ENCODE assay signal across 21 mouse cellular contexts in the genomic region with DNA sequence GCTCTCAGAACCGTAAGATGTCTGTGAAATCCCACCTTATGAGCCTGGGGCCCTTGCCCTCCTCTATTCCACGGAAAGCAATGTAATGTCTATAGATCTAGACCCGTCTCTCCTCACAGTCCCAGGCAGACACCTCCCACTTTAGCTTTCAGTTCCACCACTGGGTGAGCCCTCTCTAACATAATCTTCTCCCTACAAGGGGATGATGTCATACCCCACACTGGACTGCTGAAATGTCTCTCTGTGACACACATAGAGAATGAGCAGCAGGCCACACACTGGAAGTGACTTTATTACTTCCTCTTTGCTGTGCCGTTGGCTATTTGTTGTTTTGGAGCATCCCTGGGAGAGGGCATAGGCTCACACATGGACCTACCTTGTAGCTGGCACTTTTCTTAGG.
DNase-seq lines count a peak whose midpoint lies in the region; ATAC-seq lines count a peak whose summit lies in the region.
"Had no signal": no experiment of that assay in that cellular context is flagged by ENCODE, and none has a peak within 500 bp of the region (broad histone marks: within the 10 kb centered on the region; RNA-seq: fewer than 3 reads in every experiment).

No protein-coding gene starts in this region.

- ATAC-seq in heart, embryonic 11.5 days (replicated peaks; ENCODE audit: insufficient number of reproducible peaks, low FRiP score, low TSS enrichment): peak; percentile 55
- ATAC-seq in hematopoietic stem cell, adult 5-6 weeks (replicated peaks in 1 of 2; ENCODE audit: insufficient read depth in 1 of 2, low FRiP score in 2 of 2, low TSS enrichment in 1 of 2, low read depth in 1 of 2, poor library complexity in 2 of 2, severe bottlenecking in 2 of 2): peak; percentile 52 to 74; a peak in 3 of 4 replicates
- ATAC-seq: midbrain, embryonic 15.5 days had no signal

- WGBS in heart, embryonic 11.5 days (ENCODE audit: insufficient replicate concordance): 43% methylated on average over 4 of the region's 4 CpGs
- WGBS in heart, embryonic 10.5 days: 51% methylated on average over 4 of the region's 4 CpGs

- no peaks in the 10 kb centered on the region for H3K9me3 ChIP-seq in heart, embryonic 11.5 days (replicated peaks; ENCODE audit: control insufficient read depth, low read length)
- no peaks in the 10 kb centered on the region for H3K9me3 ChIP-seq in heart, embryonic 10.5 days
- H3K9me3 ChIP-seq: embryonic facial prominence, embryonic 12.5 days; G1E; hindbrain, embryonic 12.5 days; limb, embryonic 13.5 days; midbrain, embryonic 15.5 days; neural tube, embryonic 12.5 days had no signal

- no peak overlapping the region for H3K4me2 ChIP-seq in heart, embryonic 11.5 days
- H3K4me2 ChIP-seq: embryonic facial prominence, embryonic 12.5 days; hindbrain, embryonic 12.5 days; limb, embryonic 13.5 days; midbrain, embryonic 15.5 days; neural tube, embryonic 12.5 days had no signal

- H3K36me3 ChIP-seq in heart, embryonic 11.5 days (ENCODE audit: control insufficient read depth, insufficient read depth, low read length): no peaks in the 10 kb centered on the region
- H3K36me3 ChIP-seq in heart, embryonic 10.5 days: no peaks in the 10 kb centered on the region
- H3K36me3 ChIP-seq: embryonic facial prominence, embryonic 12.5 days; G1E; hindbrain, embryonic 12.5 days; limb, embryonic 13.5 days; midbrain, embryonic 15.5 days; neural tube, embryonic 12.5 days had no signal

- no peak overlapping the region for H3K9ac ChIP-seq in heart, embryonic 11.5 days (ENCODE audit: low read depth, low read length)
- H3K9ac ChIP-seq: embryonic facial prominence, embryonic 12.5 days; hindbrain, embryonic 12.5 days; limb, embryonic 13.5 days; midbrain, embryonic 15.5 days; neural tube, embryonic 12.5 days had no signal

- DNase-seq in heart, embryonic 10.5 days (ENCODE audit: low spot score): no peak
- DNase-seq in heart, postnatal 10 days: peak; percentile 24 to 27
- no peak for DNase-seq in heart, adult 9 months (ENCODE audit: low spot score in 2 of 2)
- peak; percentile 22 for DNase-seq in 416B (ENCODE audit: low read depth)
- no peak for DNase-seq in cerebellum, postnatal 36 days
- no peak for DNase-seq in gastrocnemius, adult 8-10 months (ENCODE audit: low spot score in 2 of 2)
- DNase-seq: adrenal gland, adult 2 months; cerebellum, adult 11-12 months; cerebellum, postnatal 10 days; kidney, adult 11 months; kidney, postnatal 4 days; lung, postnatal 14 days; right cerebral cortex, postnatal 14 days had no signal

- no peak overlapping the region for H3K27ac ChIP-seq in heart, embryonic 11.5 days (ENCODE audit: low read depth, low read length)
- no peak overlapping the region for H3K27ac ChIP-seq in heart, embryonic 10.5 days
- H3K27ac ChIP-seq: embryonic facial prominence, embryonic 12.5 days; hindbrain, embryonic 12.5 days; limb, embryonic 13.5 days; midbrain, embryonic 15.5 days; neural tube, embryonic 12.5 days had no signal

- H3K27me3 ChIP-seq in heart, embryonic 11.5 days (ENCODE audit: control insufficient read depth, insufficient read depth, low read length): no peaks in the 10 kb centered on the region
- H3K27me3 ChIP-seq in heart, embryonic 10.5 days (ENCODE audit: insufficient read depth, poor library complexity, severe bottlenecking): peaks cover 6% of the 10 kb centered on the region; the same call in 1 of the 2 replicates
- H3K27me3 ChIP-seq: embryonic facial prominence, embryonic 12.5 days; hindbrain, embryonic 12.5 days; limb, embryonic 13.5 days; midbrain, embryonic 15.5 days; neural tube, embryonic 12.5 days had no signal

- H3K4me1 ChIP-seq in heart, embryonic 11.5 days (ENCODE audit: control insufficient read depth, insufficient read depth, low read length): peaks cover 5% of the 10 kb centered on the region; the same call in 1 of the 2 replicates
- H3K4me1 ChIP-seq in heart, embryonic 10.5 days: peaks cover 23% of the 10 kb centered on the region
- H3K4me1 ChIP-seq: embryonic facial prominence, embryonic 12.5 days had no signal

- intact Hi-C loops in heart, postnatal 10 days (cut with DNase I): no loop called here

- no peak overlapping the region for H3K4me3 ChIP-seq in heart, embryonic 11.5 days (ENCODE audit: low read depth, low read length)
- no peak overlapping the region for H3K4me3 ChIP-seq in heart, embryonic 10.5 days
- H3K4me3 ChIP-seq: embryonic facial prominence, embryonic 12.5 days; hindbrain, embryonic 12.5 days; limb, embryonic 13.5 days; midbrain, embryonic 15.5 days; neural tube, embryonic 12.5 days had no signal

Comparison
In these comparisons a context has a peak if more than half of its experiments do, and no peak if none do; other contexts are left out.
1. DNase-seq: peak in heart, postnatal 10 days (2 of 2) and 416B (single experiment); none in heart, embryonic 10.5 days (single experiment), heart, adult 9 months (0 of 2), cerebellum, postnatal 36 days (0 of 2) and gastrocnemius, adult 8-10 months (0 of 2).